Mouse (Mus musculus) megakaryocyte, embryonic 14.5 days (primary cell): ENCODE measurements at regions not wholly inside any gene's neighbourhood (a gene's known extent, or its start where the extent isn't known, plus 50 kb on each side); places are given as distances from the start of the nearest gene placed in this dataset.

ENCODE experiments used
- FLI1 ChIP-seq: IDR thresholded peaks from 2 replicates; pipeline ENCODE4 v1.6.1; 2012; ENCODE audit warnings: low read length, inconsistent platforms, mixed read lengths
- GATA1 ChIP-seq: IDR thresholded peaks from 3 replicates; pipeline ENCODE4 v1.6.1; 2012; ENCODE audit warnings: mixed read lengths, low read length, inconsistent platforms, borderline replicate concordance

GRCm38 (mm10) chr8:97234551-97235107 is 1346.3 kb upstream of the Got2 start:
- no peak for TF ChIP-seq GATA1
- no peak for TF ChIP-seq FLI1
